Comparison of ENCODE assay signal across 7 mouse cellular contexts in genomic region chr13:21754294-21755001, GRCm38 (mm10). TPM values are rescaled to one million over a fixed set of nuclear protein-coding genes. Genes with fewer than 3 reads are reported as not detected.
A peak's percentile ranks its signal among the peaks of the same experiment; 100 is the strongest.
DNase-seq lines count a peak whose midpoint lies in the region; ATAC-seq and TF ChIP-seq lines count a peak whose summit lies in the region.
"Not testable (repeated sequence)": the region's sequence is repeated elsewhere in the genome, so short reads cannot be mapped to it uniquely, and the experiment has no call there.

No protein-coding gene starts in this region.

- H3K4me2 ChIP-seq in intestine, embryonic 14.5 days (ENCODE audit: low read length): peak overlapping the region; percentile 70
- peak overlapping the region; percentile 63 for H3K4me2 ChIP-seq in limb, embryonic 15.5 days

- TF ChIP-seq CTCF in gastrocnemius, adult 2 months (IDR thresholded peaks at IDR 0.05): not testable (repeated sequence)

- H3K27me3 ChIP-seq in intestine, embryonic 14.5 days (replicated peaks; ENCODE audit: control insufficient read depth, insufficient read depth, low read length); limb, embryonic 15.5 days; midbrain, embryonic 10.5 days (ENCODE audit: low read depth, poor library complexity, severe bottlenecking): not testable (repeated sequence)

- not testable (repeated sequence) for H3K9me3 ChIP-seq in intestine, embryonic 14.5 days (ENCODE audit: control insufficient read depth, low read length); limb, embryonic 15.5 days; midbrain, embryonic 10.5 days (replicated peaks)

- H3K4me3 ChIP-seq in gastrocnemius, adult 2 months: peak overlapping the region; percentile 77
- peak overlapping the region; percentile 45 for H3K4me3 ChIP-seq in intestine, embryonic 14.5 days (ENCODE audit: low read depth, low read length)
- H3K4me3 ChIP-seq in limb, embryonic 15.5 days: peak overlapping the region; percentile 45
- peak overlapping the region; percentile 59 for H3K4me3 ChIP-seq in midbrain, embryonic 10.5 days

- H3K36me3 ChIP-seq in intestine, embryonic 14.5 days (ENCODE audit: control insufficient read depth, insufficient read depth, low read length); limb, embryonic 15.5 days; midbrain, embryonic 10.5 days: not testable (repeated sequence)

- H3K9ac ChIP-seq in intestine, embryonic 14.5 days (ENCODE audit: low read length): peak overlapping the region; percentile 69
- H3K9ac ChIP-seq in limb, embryonic 15.5 days: peak overlapping the region; percentile 23; the same call in 1 of the 2 replicates

- intact Hi-C loops in gastrocnemius, adult 2 months (cut with DNase I): loop anchor here (5.0 kb wide), 1 partner anchor 37 kb away; the partner anchor contains the start of genes Hist1h2ai, Hist1h2bl and Hist1h3h

- peak; percentile 62 for DNase-seq in R1 (ENCODE audit: low read depth, low spot score)
- peak; percentile 77 for DNase-seq in embryo, embryonic 10.5 days (ENCODE audit: low spot score)
- not testable (repeated sequence) for DNase-seq in gastrocnemius, adult 2 months
- peak; percentile 68 for DNase-seq in intestine, embryonic 14.5 days (ENCODE audit: low spot score)
- peak; percentile 47 for DNase-seq in midbrain, embryonic 10.5 days (ENCODE audit: low spot score)
- DNase-seq in right cerebral cortex, postnatal 4 days: peak; percentile 51

- peaks cover 16% of the 10 kb centered on the region for H3K4me1 ChIP-seq in intestine, embryonic 14.5 days (replicated peaks; ENCODE audit: control insufficient read depth, insufficient read depth, low read length)
- peaks cover 15% of the 10 kb centered on the region for H3K4me1 ChIP-seq in limb, embryonic 15.5 days
- peaks cover 42% of the 10 kb centered on the region for H3K4me1 ChIP-seq in midbrain, embryonic 10.5 days

- peak overlapping the region; percentile 35; the same call in 1 of the 2 replicates for H3K27ac ChIP-seq in gastrocnemius, adult 2 months
- peak overlapping the region; percentile 89 for H3K27ac ChIP-seq in intestine, embryonic 14.5 days (ENCODE audit: low read depth)
- H3K27ac ChIP-seq in limb, embryonic 15.5 days: peak overlapping the region; percentile 93
- peak overlapping the region; percentile 91 for H3K27ac ChIP-seq in midbrain, embryonic 10.5 days (replicated peaks)

- WGBS in intestine, embryonic 14.5 days: 5% methylated on average over 15 of the region's 26 CpGs
- WGBS in limb, embryonic 15.5 days: 0% methylated on average over 19 of the region's 26 CpGs
- 2% methylated on average over 11 of the region's 26 CpGs for WGBS in midbrain, embryonic 10.5 days

- ATAC-seq in intestine, embryonic 14.5 days (replicated peaks; ENCODE audit: low FRiP score, low TSS enrichment, low read depth); limb, embryonic 15.5 days (ENCODE audit: insufficient number of reproducible peaks, low FRiP score, low TSS enrichment, low read depth): not testable (repeated sequence)

RNA-seq across cellular contexts. Expression of gene Hist1h2bn, which starts 0.5 kb away (rescaled TPM):
- 1 to 10 TPM in 1 of 2 experiments, not detected in 1; 1.4 TPM for total RNA-seq in gastrocnemius, adult 2 months (2021)
- polyA plus RNA-seq in intestine, embryonic 14.5 days (2014; fragmentation: Nextera tagmentation; extraction: Ambion mirVana): 3.2 and 3.7 TPM in 2 replicates
- 4.2 TPM in 1 of 2 replicates, not detected in the other for polyA plus RNA-seq in limb, embryonic 15.5 days (2015; fragmentation: Nextera tagmentation; extraction: Ambion mirVana)
- polyA plus RNA-seq in midbrain, embryonic 10.5 days (2016; fragmentation: Nextera tagmentation; extraction: Ambion mirVana): 0.55 and 2.6 TPM in 2 replicates

RNA-seq across cellular contexts. Expression of gene Hist1h2ak, which starts 0.8 kb away (rescaled TPM):
- total RNA-seq in gastrocnemius, adult 2 months (2021): under 1 TPM in 1 of 2 experiments, not detected in 1; 0.98 TPM
- 18.2 and 18.4 TPM in 2 replicates for polyA plus RNA-seq in intestine, embryonic 14.5 days (2014; fragmentation: Nextera tagmentation; extraction: Ambion mirVana)
- 11.6 and 26.1 TPM in 2 replicates for polyA plus RNA-seq in limb, embryonic 15.5 days (2015; fragmentation: Nextera tagmentation; extraction: Ambion mirVana)
- 16.8 and 19.9 TPM in 2 replicates for polyA plus RNA-seq in midbrain, embryonic 10.5 days (2016; fragmentation: Nextera tagmentation; extraction: Ambion mirVana)

RNA-seq across cellular contexts. Expression of gene Hist1h4k, which starts 4.1 kb away (rescaled TPM):
- total RNA-seq in gastrocnemius, adult 2 months (2021): 10 to 100 TPM; 12.0 to 12.2 TPM
- polyA plus RNA-seq in intestine, embryonic 14.5 days (2014; fragmentation: Nextera tagmentation; extraction: Ambion mirVana): 7.2 and 10.8 TPM in 2 replicates
- polyA plus RNA-seq in limb, embryonic 15.5 days (2015; fragmentation: Nextera tagmentation; extraction: Ambion mirVana): 4.1 TPM in 1 of 2 replicates, not detected in the other
- polyA plus RNA-seq in midbrain, embryonic 10.5 days (2016; fragmentation: Nextera tagmentation; extraction: Ambion mirVana): 1.7 and 6.4 TPM in 2 replicates

RNA-seq across cellular contexts. Expression of gene Hist1h4j, which starts 19.6 kb away (rescaled TPM):
- 1 to 10 TPM in 1 of 2 experiments, under 1 TPM in 1; 0.42 to 1.1 TPM for total RNA-seq in gastrocnemius, adult 2 months (2021)
- 2.2 and 2.3 TPM in 2 replicates for polyA plus RNA-seq in intestine, embryonic 14.5 days (2014; fragmentation: Nextera tagmentation; extraction: Ambion mirVana)
- 1.1 and 1.2 TPM in 2 replicates for polyA plus RNA-seq in limb, embryonic 15.5 days (2015; fragmentation: Nextera tagmentation; extraction: Ambion mirVana)
- polyA plus RNA-seq in midbrain, embryonic 10.5 days (2016; fragmentation: Nextera tagmentation; extraction: Ambion mirVana): 1.0 and 1.2 TPM in 2 replicates

RNA-seq across cellular contexts. Expression of gene Hist1h1b, which starts 26.0 kb away (rescaled TPM):
- under 1 TPM; 0.45 to 0.69 TPM for total RNA-seq in gastrocnemius, adult 2 months (2021)
- polyA plus RNA-seq in intestine, embryonic 14.5 days (2014; fragmentation: Nextera tagmentation; extraction: Ambion mirVana): 16.0 and 16.8 TPM in 2 replicates
- polyA plus RNA-seq in limb, embryonic 15.5 days (2015; fragmentation: Nextera tagmentation; extraction: Ambion mirVana): 21.1 and 23.5 TPM in 2 replicates
- 31.5 and 37.7 TPM in 2 replicates for polyA plus RNA-seq in midbrain, embryonic 10.5 days (2016; fragmentation: Nextera tagmentation; extraction: Ambion mirVana)

Comparison
In these comparisons a context has a peak if more than half of its experiments do, and no peak if none do; other contexts are left out.
1. H3K27ac ChIP-seq: peak in every context shown above with its lines; median percentile 93 in limb, embryonic 15.5 days; 91 in midbrain, embryonic 10.5 days; 89 in intestine, embryonic 14.5 days; 35 in gastrocnemius, adult 2 months.